Mouse (Mus musculus) E14TG2a.4 (cell line): ENCODE results near the gene Cat.

Source experiments
- CTCF ChIP-seq: conservative IDR thresholded peaks from 2 replicates; pipeline ENCODE4 v1.5.1; 2014; ENCODE audit warnings: low read length
- POU5F1 ChIP-seq: IDR thresholded peaks from 2 replicates; pipeline ENCODE4 v1.6.1; 2014; ENCODE audit warnings: low read length, borderline replicate concordance

- no peak for TF ChIP-seq CTCF
- no peak for TF ChIP-seq POU5F1
Measured at GRCm38 (mm10) chr2:103480871-103481270, 4.1 kb downstream of the Cat start.
